Mouse (Mus musculus): Measurements from ENCODE around the gene Pym1. TPM values are rescaled to one million over a fixed set of nuclear protein-coding genes. Genes with fewer than 3 reads are reported as not detected.

Pym1 gene
- total RNA-seq, 1 experiment from 2014 or later, result 22.3 TPM

GRCm38 (mm10) chr10:128804271-128805091 lies 56.8 kb downstream of the Pym1 start, which contains the start of gene Tmem198b:
Tmem198b (minus strand) TSS chr10:128804370.
- peak; percentile 79 for DNase-seq

GRCm38 (mm10) chr10:128805092-128806000 lies 57.7 kb downstream of the Pym1 start:
- DNase-seq, result peak; percentile 99

DNA sequence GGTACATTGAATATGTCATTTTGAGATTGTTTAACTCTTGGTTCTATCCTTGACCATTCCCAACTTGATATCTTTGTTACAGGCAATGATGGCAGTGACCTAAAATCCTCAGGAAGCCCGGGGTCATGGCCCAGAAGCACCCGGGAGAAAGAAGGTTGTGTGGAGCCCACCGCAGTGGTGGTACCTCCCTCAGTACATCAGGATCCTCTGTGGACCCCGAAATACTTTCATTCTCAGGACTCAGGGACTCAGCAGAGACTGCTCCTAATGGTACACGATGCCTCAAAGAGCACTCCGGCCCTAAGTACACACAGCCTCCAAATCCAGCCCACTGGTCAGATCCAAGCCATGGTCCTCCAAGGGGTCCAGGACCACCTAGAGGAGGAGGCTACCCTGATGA lies 58.4 kb downstream of the Pym1 start:
- no peak for DNase-seq

DNA sequence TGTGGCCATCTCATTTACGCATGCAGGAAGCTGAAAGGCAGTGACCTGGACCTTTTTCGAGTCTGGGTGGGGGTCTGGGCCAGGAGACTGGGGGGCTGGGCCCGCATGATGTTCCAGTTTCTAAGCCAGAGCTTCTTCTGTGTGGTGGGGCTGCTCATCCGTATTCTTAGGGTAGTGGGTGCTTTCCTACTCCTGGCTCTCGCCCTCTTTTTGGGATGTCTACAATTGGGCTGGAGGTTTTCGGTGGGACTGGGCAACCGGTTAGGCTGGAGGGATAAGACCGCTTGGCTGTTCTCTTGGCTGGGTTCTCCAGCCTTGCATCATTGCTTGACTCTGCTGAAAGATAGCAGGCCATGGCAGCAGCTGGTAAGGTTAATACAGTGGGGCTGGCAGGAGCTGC lies 59.3 kb downstream of the Pym1 start:
- DNase-seq, result no peak

Other genes starting within 250 kb of the Pym1 start
- 4.7 and 5.0 TPM in 2 replicates for gene Myl6b, start 249.2 kb upstream of the Pym1 start, total RNA-seq (2021)
- gene Esyt1, start 222.0 kb upstream of the Pym1 start, total RNA-seq (2021), result 28.5 and 36.9 TPM in 2 replicates
- 12.6 and 13.5 TPM in 2 replicates for gene Zc3h10, start 200.1 kb upstream of the Pym1 start, total RNA-seq (2021)
- gene Rpl41, start 198.6 kb upstream of the Pym1 start, total RNA-seq (2021), result 2,356 and 2,777 TPM in 2 replicates
- 93.5 and 107 TPM in 2 replicates for gene Pa2g4, start 181.9 kb upstream of the Pym1 start, total RNA-seq (2021)
- gene Erbb3, start 158.2 kb upstream of the Pym1 start, total RNA-seq (2021), result 4.4 and 9.1 TPM in 2 replicates
- 748 and 849 TPM in 2 replicates for gene Rps26, start 121.1 kb upstream of the Pym1 start, total RNA-seq (2021)
- gene Ikzf4, start 101.9 kb upstream of the Pym1 start, total RNA-seq (2021), result 0.74 and 2.0 TPM in 2 replicates
- 22.1 and 30.0 TPM in 2 replicates for gene Suox, start 73.8 kb upstream of the Pym1 start, total RNA-seq (2021)
- gene Rab5b, start 51.6 kb upstream of the Pym1 start, total RNA-seq (2021), result 91.4 and 96.4 TPM in 2 replicates
- 1.5 and 2.3 TPM in 2 replicates for gene Pmel, start 43.7 kb upstream of the Pym1 start, total RNA-seq (2021)
- 30.7 and 31.1 TPM in 2 replicates for gene Cdk2, start 42.9 kb upstream of the Pym1 start, total RNA-seq (2021)
- 14.3 and 36.2 TPM in 2 replicates for gene Dgka, start 3.0 kb upstream of the Pym1 start, total RNA-seq (2021)
- 24.6 and 30.9 TPM in 2 replicates for gene Mmp19, start 43.0 kb downstream of the Pym1 start, total RNA-seq (2021)
- gene Dnajc14, start 56.2 kb downstream of the Pym1 start, total RNA-seq (2021), result 60.0 and 60.9 TPM in 2 replicates
- gene Tmem198b, start 56.5 kb downstream of the Pym1 start, total RNA-seq (2021), result 10.3 and 11.8 TPM in 2 replicates
- 60.7 and 62.6 TPM in 2 replicates for gene Sarnp, start 69.4 kb downstream of the Pym1 start, total RNA-seq (2021)
- 31.2 and 32.5 TPM in 2 replicates for gene Ormdl2, start 73.8 kb downstream of the Pym1 start, total RNA-seq (2021)
- 3.0 and 3.9 TPM in 2 replicates for gene Gdf11, start 143.8 kb downstream of the Pym1 start, total RNA-seq (2021)
- 217 and 234 TPM in 2 replicates for gene Cd63, start 153.1 kb downstream of the Pym1 start, total RNA-seq (2021)
- gene Rdh5, start 175.0 kb downstream of the Pym1 start, total RNA-seq (2021), result 10.9 and 15.5 TPM in 2 replicates
- 220 TPM in 2 replicates for gene Bloc1s1, start 176.1 kb downstream of the Pym1 start, total RNA-seq (2021)
- 18.7 and 19.0 TPM in 2 replicates for gene Itga7, start 185.9 kb downstream of the Pym1 start, total RNA-seq (2021)
- 0.83 and 37.1 TPM in 2 replicates for gene Mettl7b, start 213.1 kb downstream of the Pym1 start, total RNA-seq (2021)
- not detected in 2 replicates for gene Olfr9, start 241.5 kb downstream of the Pym1 start, total RNA-seq (2021)

All from adrenal gland, postnatal 14 days (tissue).